ENCODE assay signal across 30 mouse cellular contexts in the genomic region with DNA sequence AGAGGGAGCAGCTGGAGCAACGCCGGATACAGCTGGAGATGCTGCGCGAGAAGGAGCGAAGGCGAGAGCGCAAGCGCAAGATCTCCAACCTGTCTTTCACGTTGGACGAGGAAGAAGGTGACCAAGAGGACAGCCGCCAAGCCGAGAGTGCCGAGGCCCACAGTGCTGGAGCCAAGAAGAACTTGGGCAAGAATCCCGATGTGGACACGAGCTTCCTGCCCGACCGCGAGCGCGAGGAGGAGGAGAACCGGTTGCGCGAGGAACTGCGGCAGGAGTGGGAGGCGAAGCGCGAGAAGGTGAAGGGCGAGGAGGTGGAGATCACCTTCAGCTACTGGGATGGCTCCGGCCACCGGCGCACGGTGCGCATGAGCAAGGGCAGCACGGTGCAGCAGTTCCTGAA. TPM values are rescaled to one million over a fixed set of nuclear protein-coding genes. Genes with fewer than 3 reads are reported as not detected.
"Had no signal": no experiment of that assay in that cellular context is flagged by ENCODE, and none has a peak within 500 bp of the region (broad histone marks: within the 10 kb centered on the region; RNA-seq: fewer than 3 reads in every experiment).

No protein-coding gene starts in this region.

- H3K36me3 ChIP-seq: limb, embryonic 10.5 days; limb, embryonic 13.5 days; liver, embryonic 12.5 days; liver, embryonic 15.5 days; lung, embryonic 15.5 days; midbrain, embryonic 10.5 days; neural tube, embryonic 13.5 days had no signal

- ATAC-seq: liver, embryonic 12.5 days; midbrain, embryonic 13.5 days; midbrain, embryonic 16.5 days had no signal

- DNase-seq: kidney, adult 18-20 months; kidney, adult 9 months; kidney, postnatal 14 days; kidney, postnatal 4 days; liver; lung, adult 18-20 months; lung, postnatal 10 days; lung, postnatal 36 days; right cerebral cortex, postnatal 4 days; thymus, adult 2 months; thymus, postnatal 14 days; thymus, postnatal 4 days had no signal

- H3K4me3 ChIP-seq: limb, embryonic 10.5 days; limb, embryonic 13.5 days; liver, embryonic 12.5 days; liver, embryonic 15.5 days; lung, embryonic 15.5 days; midbrain, embryonic 10.5 days; midbrain, embryonic 13.5 days; myocyte; neural tube, embryonic 13.5 days had no signal

- H3K27ac ChIP-seq: limb, embryonic 10.5 days; limb, embryonic 13.5 days; liver, embryonic 12.5 days; liver, embryonic 15.5 days; lung, embryonic 15.5 days; midbrain, embryonic 10.5 days; midbrain, embryonic 13.5 days; neural tube, embryonic 13.5 days; stomach, postnatal 0 days had no signal

- H3K4me1 ChIP-seq: limb, embryonic 10.5 days; limb, embryonic 13.5 days; liver, embryonic 15.5 days; midbrain, embryonic 10.5 days; midbrain, embryonic 13.5 days; neural tube, embryonic 13.5 days had no signal

- H3K9me3 ChIP-seq: liver, embryonic 12.5 days; liver, embryonic 15.5 days; lung, embryonic 15.5 days had no signal

- H3K9ac ChIP-seq: limb, embryonic 13.5 days; liver, embryonic 12.5 days; liver, embryonic 15.5 days; lung, embryonic 15.5 days; midbrain, embryonic 13.5 days; neural tube, embryonic 13.5 days had no signal

- H3K27me3 ChIP-seq: limb, embryonic 13.5 days; liver, embryonic 15.5 days; lung, embryonic 15.5 days; midbrain, embryonic 13.5 days; neural tube, embryonic 13.5 days had no signal

RNA-seq across cellular contexts. Expression of gene Fam50b, which starts 12.2 kb away (rescaled TPM):
- total RNA-seq: layer of hippocampus, adult 18-20 months; layer of hippocampus, postnatal 14 days; left cerebral cortex, postnatal 25 days; monocyte, adult 5-6 weeks; neutrophil, adult 5-6 weeks had no signal
- polyA plus RNA-seq: kidney, embryonic 16.5 days; limb, embryonic 13.5 days; liver, embryonic 12.5 days; lung, embryonic 15.5 days; midbrain, embryonic 10.5 days; midbrain, embryonic 13.5 days; myocyte; neural tube, embryonic 13.5 days; stomach, embryonic 14.5 days; thymus, adult 2 months had no signal
